14 mouse cellular contexts compared by ENCODE assay signal in the genomic region with DNA sequence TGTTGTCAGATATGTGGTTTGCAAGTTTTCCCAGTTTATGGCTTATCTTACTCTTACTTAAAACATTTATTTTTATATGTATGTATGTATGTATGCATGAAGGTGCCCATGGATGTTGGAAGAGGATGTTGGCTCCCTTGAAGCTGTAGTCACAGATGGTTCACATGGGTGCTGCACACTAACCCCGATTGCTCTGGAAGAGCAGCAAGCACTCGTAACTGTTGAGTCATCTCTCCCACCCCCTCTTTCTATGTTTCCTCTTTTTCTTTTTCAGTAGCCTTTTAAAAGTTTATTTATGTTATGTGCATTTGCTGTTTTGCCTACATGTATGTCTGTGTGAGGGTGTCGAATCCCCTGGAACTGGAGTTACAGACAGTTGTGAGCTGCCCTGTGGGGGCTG.
"Had no signal": no experiment of that assay in that cellular context is flagged by ENCODE, and none has a peak within 500 bp of the region (broad histone marks: within the 10 kb centered on the region; RNA-seq: fewer than 3 reads in every experiment).

No protein-coding gene starts in this region.

- ATAC-seq: liver, postnatal 0 days; lung, postnatal 0 days; midbrain, embryonic 13.5 days; midbrain, embryonic 16.5 days had no signal

- DNase-seq: kidney, postnatal 10 days; kidney, postnatal 36 days; left cerebral cortex, postnatal 4 days; liver, postnatal 0 days; lung, embryonic 14.5 days; right cerebral cortex, adult 18-20 months; right cerebral cortex, postnatal 14 days; right cerebral cortex, postnatal 4 days; thymus, adult 2 months; thymus, postnatal 14 days; thymus, postnatal 4 days had no signal
